Mouse (Mus musculus): ENCODE data around the gene Cntnap2. TPM values are rescaled to one million over a fixed set of nuclear protein-coding genes. Genes with fewer than 3 reads are reported as not detected.

The Cntnap2 gene
- polyA plus RNA-seq (2012; rRNA removed), result 0.35 and 0.48 TPM in 2 replicates

GRCm38 (mm10) chr6:45059091-45059490 lies at the start of gene Cntnap2:
Cntnap2 (plus strand) TSS chr6:45059357.

